Mouse (Mus musculus): Measurements from ENCODE around the gene Cd163l1. TPM values are rescaled to one million over a fixed set of nuclear protein-coding genes. Genes with fewer than 3 reads are reported as not detected.

Gene Cd163l1
- not detected in 2 replicates for total RNA-seq (2021)
- long read RNA-seq, result 0 reads

DNA sequence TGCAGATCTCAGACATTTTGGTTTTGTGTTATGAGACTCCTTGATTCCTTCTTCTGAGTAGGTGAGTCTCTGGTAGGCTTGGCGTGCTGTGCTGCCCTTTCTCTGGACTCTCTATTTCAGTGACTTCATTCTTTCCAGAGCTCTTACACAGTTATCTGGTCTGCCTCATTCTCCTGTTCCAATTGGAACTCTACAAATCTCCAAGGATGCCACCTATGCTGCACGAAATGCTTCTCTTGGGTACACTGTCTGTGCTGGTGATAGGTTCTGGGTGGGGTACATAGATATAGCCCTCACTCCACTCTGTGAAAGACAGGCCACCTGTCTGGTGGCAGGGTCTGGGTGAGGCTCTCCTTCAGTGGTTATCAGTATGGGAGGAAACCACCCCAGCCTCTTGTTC, at the start of gene Cd163l1:
TSS of gene Cd163l1 (plus strand) at position 301 of the 400 bp plus-strand sequence.
- DNase-seq, result no peak

DNA sequence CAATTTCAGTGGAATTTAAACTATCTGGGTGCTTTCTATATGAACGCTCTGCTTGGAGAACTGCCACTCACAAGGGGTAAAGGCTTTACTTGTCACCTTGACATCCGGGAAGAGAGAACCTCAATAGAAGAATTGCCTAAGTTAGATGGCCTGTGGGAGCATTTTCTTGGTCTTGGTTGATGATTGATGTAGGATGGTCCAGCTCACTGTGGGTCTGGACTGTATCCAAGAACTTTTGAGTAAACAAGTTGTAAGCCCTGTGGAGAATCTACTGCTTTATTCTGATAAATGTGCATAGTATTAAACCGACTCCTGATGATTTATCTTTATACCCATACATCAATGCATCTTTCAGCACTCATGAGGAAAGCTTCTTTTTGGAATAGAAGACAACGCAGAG, 48.7 kb upstream of the Cd163l1 start:
- no peak for DNase-seq

DNA sequence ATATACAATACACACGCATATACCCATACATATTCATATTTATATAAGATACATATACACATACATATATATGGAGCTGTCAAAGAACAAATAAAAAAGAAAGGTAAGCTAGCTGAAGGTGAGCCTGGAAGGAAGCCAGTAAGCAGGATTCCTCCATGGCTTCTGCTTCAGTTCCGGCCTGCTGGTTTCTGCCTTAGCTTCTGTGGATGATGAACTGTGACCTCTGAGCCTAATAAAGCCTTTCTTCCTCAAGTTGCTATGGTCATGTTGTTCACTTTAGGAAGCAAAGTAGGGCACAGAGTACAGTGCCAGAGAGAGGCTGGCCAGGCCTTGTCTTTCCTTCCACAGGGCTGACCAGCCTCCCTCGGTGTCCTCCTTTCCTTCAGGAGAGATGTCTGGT, 47.2 kb upstream of the Cd163l1 start:
- DNase-seq, result no peak

DNA sequence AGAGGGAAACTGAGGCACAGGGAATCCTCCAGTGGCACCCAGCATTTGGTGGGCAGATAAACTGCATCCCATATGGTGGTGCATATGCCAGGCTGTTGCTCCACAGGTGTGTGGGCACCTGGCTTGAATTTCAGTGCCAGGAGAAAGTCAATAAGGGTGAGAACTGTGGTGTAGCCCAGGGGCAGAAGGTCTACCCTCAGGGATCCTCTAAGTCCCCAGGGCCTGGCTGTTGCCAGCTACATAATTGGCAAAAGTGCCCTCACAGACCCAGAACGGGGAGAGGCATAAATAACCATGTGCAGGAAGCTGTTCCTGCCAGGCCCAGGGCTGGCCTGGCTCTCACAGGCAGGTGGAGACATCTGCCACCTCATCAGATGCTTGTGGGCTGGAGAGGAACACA, 45.1 kb upstream of the Cd163l1 start, which contains the start of gene Olfr523:
TSS of gene Olfr523 (plus strand) at position 282 of the 400 bp plus-strand sequence.
- no peak for DNase-seq

DNA sequence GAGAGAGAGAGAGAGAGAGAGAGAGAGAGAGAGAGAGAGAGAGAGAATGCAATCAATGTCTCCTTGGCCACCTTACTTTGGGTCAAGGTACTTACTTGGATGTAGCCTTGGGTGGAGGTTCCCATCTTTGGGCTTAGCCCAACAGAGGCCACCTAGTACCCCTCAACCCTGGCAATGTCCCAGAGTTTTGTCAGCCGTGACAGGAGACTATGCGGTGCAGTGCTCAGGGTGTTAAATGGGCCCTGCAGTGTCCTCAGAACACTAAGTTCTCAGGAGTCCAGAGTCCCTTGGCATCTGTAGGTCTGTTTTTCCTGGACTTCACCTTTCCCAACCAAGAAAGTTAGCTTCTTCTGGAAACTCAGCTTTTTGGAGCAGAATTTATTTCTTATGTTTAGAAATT, 38.9 kb upstream of the Cd163l1 start:
- DNase-seq, result no peak

DNA sequence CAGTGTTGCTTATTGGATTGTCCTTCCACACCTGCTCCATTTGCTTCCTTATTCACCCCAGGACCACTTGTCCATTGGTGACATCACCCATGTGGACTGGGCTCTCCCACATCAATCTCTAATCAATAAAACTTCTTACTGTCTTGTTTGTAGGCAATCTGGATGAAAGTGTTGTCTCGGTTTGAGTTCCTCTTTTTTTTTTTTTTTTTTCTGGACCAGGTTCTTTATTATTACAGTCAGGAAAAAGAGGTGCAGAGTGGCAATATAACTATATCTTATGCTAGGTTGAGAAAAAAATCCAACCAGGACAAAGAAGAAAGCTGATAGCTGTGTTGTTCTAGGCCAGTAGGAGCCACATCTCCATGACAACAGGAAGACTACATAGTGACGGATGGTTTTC, 37.4 kb upstream of the Cd163l1 start:
- DNase-seq, result no peak

DNA sequence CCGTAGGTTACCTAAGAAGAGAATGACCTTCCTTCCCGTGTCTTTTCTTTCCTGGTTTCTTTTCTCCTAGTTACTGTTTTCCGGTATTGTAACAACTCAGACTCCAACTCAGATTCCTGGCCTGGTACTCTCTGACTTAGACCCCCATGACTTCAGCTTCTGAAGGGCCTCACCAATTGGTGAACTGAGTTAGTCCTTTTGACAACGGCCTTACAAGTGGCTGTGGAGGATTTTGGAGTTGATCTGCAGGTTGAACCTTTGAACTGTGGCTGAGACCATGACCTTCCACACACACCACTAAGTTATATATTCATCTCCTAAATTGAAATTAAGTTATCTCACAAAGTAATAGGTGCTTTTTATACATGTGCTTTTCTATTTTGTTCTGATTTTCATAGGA, 33.9 kb upstream of the Cd163l1 start:
- DNase-seq, result no peak

DNA sequence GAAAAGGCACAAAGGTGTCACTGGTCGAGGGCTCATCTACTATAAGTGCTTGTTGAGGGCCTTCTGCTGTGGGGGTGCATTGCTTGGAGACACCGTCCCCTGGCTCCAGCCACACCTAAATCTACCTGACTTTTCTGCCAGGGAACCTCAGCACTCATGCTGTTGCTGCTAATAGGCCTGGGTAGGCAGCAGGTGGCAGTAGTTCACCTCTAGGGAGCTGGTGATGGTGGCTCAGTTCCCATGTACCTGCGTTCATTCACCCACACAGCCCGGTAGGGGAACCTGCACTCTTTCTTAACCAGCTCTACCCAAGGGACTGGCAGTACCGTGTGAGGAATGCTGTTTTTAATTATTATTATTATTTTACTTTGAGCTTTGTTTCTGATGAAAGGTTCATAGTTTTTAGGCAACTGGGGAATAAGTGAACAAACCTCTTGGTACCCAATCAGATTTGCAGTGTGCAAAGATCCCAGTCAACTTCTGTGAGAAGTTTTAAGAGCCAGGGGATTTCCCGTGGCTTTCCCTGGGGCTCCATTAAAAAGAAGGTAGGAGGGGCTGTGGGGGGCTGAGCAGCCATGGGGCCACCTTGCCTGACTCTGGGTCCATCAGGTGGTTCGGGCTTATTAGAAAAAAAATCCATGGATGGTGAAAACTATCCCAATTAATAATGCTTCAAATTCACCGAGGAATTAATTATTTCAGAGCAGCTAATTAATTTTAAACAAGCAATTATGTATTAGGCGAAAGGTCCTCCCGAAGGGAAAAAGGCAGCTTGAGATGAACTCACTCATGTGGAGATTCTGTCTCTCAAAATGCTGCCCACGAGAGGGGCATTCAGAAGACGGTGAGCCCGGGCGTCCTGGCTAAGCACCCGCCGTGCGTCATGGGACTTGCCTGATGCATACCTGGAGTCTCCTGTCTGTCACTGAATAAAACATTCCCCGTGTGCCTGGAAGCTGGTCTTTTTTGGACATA, 31.1 kb upstream of the Cd163l1 start:
- DNase-seq, result no peak

DNA sequence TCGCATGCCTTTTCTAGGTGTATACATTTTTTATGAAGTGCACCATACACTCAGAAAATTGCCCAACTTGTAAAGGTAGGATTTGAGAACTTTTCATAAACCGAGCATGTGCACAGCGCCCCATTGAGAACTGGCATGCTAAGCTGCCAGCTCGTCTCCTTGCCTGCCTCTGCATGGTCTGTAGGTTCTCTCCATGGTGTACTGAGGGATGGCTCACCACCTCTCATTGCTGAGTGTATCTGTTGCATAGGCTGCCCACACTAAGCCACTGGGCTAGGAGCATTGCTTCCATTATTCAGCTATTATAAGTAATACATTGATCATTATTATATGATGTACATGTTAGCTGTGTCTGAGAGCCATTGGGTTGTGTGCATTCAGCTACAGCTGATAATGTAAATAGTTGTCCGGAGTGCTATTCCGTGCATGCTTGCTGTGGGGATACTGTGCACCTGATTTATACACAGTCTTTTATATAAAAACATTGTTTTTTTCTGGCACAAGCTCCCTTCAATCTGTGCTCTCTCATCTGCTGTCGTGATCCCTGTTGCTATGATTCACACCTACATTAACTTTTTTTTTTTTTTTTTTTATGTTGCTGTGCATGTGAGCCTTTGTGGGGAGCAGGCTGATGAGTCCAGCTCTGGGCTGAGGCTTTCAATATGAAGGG, 30.2 kb upstream of the Cd163l1 start:
- no peak for DNase-seq

DNA sequence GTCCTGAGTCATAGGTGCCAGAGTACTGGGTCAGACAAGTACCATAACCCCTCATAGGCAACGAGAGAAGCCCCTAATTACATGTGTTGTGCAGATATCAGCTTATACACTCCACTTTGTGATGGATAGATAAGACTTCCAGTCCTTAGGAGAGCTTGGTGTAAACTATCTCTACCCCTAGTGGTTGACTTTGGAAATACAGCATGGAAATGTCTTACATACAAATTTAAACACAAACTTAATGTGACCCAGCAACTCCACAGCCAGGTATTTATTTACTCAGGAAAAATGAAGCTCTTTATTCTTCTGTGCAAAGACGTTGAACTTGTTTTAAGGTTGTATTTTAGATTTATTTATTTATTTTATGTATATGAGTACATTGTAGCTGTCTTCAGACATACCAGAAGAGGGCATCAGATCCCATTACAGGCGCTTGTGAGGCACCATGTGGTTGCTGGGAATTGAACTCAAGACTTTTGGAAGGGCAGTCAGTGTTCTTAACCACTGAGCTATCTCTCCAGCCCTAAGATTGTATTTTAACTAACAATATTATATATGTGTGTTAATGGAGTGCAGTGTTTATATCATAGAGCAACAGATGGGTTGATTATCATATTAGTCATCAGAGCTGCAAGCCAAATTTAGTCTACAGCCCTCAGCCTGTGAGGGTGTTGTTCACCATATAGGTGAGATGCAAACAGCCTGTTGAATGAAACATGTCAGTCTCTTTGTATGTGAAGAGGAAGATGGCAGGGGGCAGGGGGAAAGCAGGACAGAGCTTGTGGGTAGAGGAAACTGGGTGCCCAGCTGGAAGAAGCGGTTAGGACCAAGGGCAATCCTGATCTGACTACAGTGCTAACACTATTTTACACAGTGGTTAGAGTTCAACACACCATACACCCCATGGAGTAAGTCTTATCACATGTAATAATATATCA, 29.4 kb upstream of the Cd163l1 start:
- DNase-seq, result no peak

DNA sequence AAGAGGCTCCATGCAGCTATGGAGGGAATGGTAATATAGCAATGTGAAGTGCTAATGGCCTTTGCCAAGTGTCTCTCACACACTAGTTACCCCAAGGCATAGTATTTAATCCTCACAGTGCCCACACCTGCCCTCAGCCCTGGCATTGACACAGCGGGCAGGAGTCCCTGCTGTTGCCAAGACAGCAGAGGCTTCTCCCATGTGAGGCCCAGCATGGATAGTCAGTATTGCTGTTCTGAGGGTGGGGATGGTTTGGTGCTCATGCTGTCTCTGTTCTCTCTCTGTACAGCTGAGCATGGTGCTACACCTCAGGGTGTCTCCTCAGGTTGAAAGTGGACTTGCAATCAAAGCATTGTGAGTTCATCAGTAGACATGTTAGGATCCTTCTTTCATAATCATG, 27.6 kb upstream of the Cd163l1 start:
- no peak for DNase-seq

DNA sequence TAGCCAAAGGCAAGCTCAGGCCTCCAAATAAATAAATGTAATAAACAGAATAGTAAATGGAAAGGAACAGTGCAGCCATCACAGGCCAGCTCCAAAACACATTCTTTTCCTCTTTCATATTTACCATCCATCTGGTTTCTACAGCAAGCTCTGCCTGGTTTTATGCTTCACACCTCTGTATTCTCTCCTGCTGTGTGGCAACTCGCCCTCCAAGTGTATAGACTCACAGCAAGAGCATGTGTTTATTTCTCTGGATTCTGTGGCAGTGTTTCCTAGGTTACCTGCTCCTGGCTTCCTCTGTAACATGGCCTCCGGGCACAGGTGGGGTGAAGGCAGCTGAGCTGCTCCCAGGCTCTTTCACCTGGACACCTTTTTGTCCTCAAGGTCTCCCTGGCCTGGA, 25.6 kb upstream of the Cd163l1 start:
- no peak for DNase-seq

DNA sequence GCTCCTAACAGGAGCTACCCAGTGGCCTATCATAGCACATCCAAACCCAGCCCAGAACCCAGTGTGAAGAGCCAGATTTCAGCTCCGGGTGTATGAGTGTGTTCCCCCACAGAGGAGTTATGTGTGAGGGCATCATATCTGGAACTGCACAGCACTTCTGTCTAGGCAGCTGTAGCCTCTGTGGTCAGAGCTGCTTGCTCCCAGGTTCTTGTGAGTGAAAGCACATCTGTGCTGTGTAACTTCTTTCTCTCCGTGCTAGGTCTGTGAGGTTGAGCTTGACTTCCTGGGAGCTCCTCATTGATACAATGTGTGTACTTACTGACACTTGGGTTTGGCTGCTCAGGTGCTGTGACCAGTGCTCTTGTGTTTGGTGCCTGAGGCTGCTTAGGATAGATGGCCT, 25.2 kb upstream of the Cd163l1 start:
- no peak for DNase-seq

DNA sequence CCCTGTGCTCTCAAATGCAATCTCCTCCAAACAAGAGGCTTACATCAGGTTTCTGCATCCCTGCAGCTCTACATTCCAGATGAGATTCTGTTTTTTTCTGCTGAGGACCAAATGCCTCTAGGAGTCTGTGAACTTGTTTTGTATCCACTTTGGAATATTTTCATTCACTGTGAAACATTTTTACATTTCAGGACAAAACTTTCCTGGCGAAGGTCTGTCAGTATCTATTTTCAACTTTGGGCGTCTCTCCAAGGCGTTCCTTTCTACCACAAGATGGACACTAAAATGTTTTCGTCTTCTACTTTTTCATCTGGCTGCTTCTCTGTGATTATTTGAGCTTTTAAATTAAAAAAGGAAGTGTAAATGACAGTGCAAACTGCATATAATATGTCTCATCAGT, 24.0 kb upstream of the Cd163l1 start:
- DNase-seq, result no peak

DNA sequence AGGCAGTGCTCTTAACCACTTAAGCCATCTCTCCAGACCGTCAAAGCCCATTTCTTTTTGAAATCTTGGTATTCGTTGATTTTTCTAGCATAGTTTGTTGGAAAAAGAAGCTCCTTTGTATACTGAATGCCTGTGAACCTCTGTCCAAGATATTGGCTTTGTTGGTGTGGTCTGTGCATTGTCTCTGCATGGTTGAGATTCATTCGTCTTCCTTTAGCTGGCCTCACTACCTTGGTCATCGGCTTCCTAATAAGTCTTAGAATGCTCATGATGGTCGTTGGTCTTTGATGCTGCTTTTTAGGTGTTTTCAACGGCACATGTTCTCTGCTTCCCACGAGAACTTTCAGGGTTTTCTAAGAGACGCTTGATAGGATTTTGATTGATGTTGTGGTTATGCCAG, 22.1 kb upstream of the Cd163l1 start:
- no peak for DNase-seq

DNA sequence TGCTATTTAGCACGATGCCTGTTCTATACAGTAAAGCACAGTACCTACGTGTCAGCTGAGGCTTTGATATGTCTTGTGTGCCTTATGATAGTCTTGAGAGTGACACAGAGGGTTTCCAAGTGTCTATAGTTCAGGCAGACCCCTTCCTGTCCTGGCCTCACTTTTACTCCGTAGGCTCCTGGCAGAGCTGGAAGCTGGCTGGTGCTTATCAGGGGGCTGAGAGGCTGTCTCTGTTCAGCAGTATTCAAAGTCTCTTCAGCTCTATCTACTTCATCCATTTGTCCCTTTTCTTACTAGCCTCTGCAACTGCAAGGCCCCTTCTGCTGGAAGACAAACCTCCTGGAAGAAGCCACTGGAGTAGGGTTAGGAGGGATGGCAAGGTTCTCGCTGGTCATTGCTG, 17.0 kb upstream of the Cd163l1 start:
- no peak for DNase-seq

DNA sequence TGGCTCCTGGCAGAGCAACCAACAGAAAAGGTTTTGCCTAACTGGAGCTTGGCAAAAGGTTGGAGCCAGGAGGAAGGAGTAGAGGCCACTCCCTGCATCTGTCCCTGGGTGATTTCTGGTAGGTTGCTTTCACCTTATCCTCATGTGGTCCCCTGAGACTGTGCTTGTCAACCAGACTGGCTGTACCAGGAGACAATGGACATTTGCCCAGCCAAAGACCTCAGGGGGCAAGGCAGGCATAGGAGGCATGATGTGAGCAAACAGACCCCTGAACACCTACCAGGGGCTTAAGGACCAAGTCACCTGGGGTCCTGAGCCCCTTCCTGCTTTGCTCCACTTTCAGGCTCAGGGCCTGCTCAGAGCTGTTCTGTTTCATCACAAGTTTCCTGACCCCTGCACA, 12.2 kb upstream of the Cd163l1 start, which contains the start of gene Olfr524:
TSS of gene Olfr524 (minus strand) at position 101 of the 400 bp plus-strand sequence.
- DNase-seq, result no peak

DNA sequence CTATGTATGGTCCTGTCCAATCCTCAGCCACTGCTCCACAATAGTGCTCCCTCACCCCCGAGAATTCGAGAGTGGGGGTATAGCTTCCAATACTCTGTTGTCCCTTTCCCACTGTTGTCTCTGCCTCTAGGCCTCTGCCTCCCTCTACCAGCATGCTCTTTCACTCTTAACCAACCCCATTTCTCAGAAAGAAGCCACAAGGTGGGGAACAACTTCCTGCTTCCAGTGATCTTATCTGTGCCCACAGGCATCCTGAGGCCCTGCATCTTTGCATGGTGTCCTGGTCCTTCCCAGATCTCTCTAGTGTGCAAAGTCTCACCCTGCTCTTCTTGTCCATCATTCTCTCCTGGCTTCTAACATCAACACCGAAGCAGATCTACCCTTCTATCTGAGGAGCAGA, 11.2 kb upstream of the Cd163l1 start:
- DNase-seq, result no peak

DNA sequence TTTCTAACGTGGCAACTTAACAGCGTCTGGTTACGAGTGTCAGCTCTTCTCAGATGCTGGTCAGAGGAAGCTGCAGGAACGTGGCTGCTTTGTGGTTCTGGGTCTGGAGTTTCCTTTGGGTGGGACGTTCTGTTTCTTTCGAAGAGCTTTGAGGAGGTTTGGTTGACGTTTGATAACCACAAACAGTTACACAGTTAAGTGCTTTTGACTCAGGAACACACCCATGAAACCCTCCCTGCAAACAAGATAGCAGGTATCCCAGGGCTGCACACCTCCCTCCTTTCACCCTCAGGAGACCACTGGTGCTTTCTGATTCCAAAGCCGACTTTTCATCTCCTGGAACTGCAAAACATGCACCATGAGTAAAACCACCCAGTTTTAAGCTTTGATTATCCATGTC, 9.9 kb upstream of the Cd163l1 start:
- no peak for DNase-seq

DNA sequence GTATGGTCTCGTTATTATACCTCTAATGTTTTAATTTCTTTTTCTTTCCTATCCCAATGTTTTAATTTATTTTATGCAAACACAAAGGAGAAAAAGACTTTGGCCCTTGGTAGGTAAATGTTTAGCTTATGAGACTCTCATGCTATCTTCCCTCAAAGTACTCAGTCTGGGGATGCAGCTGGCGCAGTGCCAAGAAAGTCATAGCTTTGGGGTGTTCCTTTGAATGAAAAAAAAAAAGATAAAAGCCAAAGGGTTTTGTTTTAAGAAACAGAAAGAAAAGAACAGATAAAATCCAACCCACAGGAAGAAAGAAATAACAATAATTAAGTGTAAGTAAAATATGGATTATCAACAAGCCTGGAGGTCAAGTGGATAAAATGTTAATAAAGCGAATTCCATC, 9.4 kb upstream of the Cd163l1 start:
- DNase-seq, result no peak

DNA sequence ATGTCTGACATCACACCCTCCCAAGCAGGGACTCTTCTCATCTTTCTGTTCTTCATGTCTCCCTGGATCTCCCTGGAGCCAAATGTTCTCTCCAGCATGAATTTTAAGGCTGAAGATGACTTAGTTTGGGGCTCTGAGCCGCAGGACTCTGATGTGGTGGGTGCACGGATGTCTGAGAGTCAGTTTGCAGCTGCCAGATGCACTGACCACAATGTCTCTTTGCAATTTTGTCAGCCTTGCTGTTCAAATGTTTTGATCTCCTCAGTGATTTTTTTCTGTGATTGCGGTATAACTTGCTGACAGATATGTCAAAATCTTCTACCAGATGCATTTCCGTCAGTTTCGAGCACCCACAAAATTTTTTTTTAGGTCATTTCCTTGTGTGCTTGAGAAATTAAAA, 4.2 kb upstream of the Cd163l1 start:
- DNase-seq, result no peak

DNA sequence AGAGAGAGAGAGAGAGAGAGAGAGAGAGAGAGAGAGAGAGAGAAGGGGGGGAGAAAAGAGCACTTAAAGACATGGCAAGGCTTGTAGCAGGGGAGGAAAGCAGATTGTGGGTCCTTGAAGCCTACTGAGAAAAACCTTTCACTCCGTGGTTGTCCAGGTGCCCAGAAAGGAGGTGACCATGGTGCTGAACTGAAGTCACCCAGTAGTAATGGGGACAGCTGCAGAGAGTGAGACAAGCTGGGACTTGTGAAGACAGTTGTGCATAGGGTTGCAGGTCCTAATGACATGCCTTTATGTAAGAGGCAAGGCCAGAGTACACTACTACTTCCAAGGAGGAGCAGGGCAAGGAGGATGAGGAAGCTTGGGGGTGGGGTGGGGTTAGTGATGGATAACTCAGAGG, 1.2 kb downstream of the Cd163l1 start:
- DNase-seq, result no peak
